Mouse (Mus musculus) stomach, postnatal 0 days (tissue): ENCODE results near the gene Scube1.

ENCODE experiments used
- CTCF ChIP-seq: IDR thresholded peaks from 2 replicates; pipeline ENCODE4 v1.5.1; 2016; ENCODE audit warnings: antibody characterized with exemption, low read depth, mild to moderate bottlenecking, moderate library complexity
- EP300 ChIP-seq: optimal IDR thresholded peaks from 2 replicates; pipeline ENCODE3; 2016; ENCODE audit warnings: antibody characterized with exemption

- TF ChIP-seq CTCF = no peak
- no peak for TF ChIP-seq EP300
Observed at GRCm38 (mm10) chr15:83574731-83575351, 150.0 kb downstream of the Scube1 start.
